Mouse (Mus musculus) CD8-positive naive resting alpha-beta T cell, adult 2 months (primary cell): ENCODE measurements at regions not wholly inside any gene's neighbourhood (a gene's known extent, or its start where the extent isn't known, plus 50 kb on each side); places are given as distances from the start of the nearest gene placed in this dataset.

Source experiments
- DNase-seq, 2 experiments: peaks; one replicate each; pipeline ENCODE4 v3.0.0; 2022; ENCODE audit warnings: low read depth in 2 of 2, low spot score in 2 of 2

- DNase-seq: no peak
These were observed 85.4 kb downstream of the Atp23 start for GRCm38 (mm10) chr10:126815730-126816129.

DNA sequence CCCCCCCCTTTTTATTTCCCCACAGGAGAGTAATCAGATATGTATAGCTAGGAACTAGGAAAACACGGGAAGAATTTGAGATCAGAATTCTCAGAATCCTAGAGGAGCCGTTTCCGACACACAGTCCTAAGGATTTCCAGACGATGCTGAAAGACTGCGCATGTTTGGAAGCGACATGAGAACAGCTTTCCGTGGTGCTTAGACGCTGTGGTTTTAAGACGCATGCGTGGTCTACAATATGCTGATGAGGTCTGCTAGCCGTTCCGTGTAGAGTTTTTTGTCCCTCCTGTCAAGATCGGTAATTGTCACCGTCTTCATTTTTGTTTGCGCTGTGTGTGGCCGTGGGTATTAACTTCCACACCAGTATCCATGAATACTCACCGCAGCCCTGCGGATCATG is 86.2 kb downstream of the Atp23 start:
- DNase-seq: no peak

GRCm38 (mm10) chr10:126813051-126813593 is 88.0 kb downstream of the Atp23 start:
- no peak for DNase-seq

DNA sequence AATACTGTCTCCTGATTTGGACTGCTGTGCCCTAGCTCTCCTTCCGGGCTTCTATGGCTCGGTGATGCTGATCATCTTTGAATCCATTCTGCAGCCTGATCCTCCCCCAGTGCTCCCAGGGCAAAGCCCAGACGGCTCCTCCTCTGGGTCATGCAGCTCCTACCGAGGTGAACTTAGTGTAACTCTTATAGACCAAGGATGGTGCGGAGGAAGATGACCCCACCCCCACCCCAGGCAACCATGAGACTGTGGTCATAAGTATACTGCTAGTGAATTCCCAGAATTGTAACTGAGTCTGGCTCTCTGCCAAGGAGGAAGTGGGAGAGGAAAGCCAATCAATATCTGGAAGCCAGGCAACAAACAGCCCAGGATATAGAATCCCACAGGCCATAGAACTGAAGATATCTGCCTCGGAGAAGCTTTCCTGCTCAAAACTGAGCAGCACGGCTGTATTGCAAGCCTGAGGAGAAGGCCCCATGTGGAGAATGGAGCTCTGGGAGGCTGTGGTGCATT is 88.9 kb downstream of the Atp23 start:
- no peak for DNase-seq

DNA sequence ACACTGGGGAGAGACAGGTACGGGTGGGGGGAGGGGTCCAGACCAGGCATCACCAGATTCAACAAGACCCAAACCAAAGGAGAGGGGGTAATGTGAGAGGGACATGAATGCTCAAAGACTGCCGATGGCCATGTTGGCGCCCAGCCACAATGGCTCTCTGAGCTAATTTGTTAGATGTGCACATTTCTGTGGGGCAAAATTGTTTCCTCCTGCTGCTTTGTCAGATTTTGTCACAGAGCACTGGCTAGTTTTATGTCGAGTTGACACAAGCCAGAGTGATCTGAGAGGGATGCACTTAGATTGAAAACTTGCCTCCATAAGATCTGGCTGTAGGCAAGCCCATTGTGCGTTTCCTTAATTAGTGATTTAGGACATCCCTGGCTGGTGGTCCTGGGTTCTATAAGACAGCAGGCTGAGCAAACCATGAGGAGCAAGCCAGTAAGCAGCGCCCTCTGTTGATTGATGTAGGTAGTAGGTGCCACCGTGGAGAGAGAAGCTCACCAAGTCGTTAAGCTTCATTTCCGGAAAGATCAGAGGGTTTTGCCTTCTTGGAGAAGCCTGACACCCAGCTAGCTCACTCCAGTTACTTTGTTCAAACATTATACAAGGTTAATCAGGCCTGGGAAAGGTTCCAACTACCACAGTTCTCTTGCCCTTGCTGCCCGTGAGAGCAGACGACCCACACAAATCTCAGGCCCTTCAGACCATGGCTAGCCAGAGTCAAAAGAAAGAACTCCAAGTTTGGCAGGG is 90.6 kb downstream of the Atp23 start:
- no peak for DNase-seq

DNA sequence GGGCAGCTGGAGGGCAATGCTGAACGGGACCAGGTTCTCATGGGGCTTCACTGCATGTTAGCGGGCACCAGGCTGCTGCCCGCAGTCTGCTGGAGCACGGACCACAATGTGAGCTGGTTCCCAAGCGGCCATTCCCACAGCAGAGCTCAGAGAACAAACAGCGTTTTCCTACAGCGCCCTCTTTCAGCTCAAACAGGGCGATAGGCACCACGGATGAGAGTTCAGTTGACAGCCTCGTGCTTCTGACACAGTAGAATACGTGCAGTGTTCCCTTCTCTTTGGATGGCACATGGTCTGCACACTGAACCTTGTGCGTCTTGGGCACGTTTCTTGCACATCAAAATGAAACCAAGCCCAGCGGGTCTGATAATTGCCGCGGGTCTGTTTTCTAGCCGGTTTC is 91.6 kb downstream of the Atp23 start:
- no peak for DNase-seq

DNA sequence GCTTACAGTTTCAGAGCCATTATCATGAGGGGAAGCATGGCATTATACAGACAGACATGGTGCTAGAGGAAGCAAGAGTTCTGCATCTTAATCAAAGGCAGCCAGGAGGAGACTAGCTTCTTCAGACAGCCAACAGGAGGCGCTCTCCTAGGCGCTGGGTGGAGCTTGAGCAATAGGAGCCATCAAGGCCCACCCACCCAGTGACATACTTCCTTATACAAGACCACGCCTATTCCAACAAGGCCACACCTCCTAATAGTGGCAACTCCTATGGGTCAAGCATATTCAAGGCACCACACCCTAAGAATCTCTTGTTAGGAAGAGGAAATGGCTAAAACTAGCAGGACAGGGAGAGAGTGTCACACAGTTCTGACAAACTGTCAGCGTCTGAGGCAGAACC is 94.3 kb downstream of the Atp23 start:
- no peak for DNase-seq

DNA sequence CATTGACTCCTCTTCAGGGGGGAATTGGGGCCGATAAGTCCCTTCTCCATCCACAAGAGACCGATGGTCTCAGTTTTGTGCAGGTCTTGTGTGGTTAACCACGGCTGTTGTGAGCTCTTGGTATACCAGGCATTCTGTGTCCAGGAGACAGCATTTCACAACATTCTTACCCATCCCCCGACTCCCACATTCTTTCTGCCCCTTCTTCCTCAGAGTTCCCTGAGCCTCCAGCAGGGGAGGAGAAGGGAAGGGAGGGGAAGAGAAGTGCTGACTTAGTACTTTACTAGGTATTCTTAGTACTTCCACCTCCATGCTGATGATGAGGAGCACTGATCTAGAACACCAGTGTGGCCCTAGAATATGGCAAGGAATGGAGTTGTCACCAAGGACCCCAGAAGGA is 98.4 kb downstream of the Atp23 start:
- no peak for DNase-seq

GRCm38 (mm10) chr10:126799393-126799792 is 101.8 kb downstream of the Atp23 start:
- no peak for DNase-seq

DNA sequence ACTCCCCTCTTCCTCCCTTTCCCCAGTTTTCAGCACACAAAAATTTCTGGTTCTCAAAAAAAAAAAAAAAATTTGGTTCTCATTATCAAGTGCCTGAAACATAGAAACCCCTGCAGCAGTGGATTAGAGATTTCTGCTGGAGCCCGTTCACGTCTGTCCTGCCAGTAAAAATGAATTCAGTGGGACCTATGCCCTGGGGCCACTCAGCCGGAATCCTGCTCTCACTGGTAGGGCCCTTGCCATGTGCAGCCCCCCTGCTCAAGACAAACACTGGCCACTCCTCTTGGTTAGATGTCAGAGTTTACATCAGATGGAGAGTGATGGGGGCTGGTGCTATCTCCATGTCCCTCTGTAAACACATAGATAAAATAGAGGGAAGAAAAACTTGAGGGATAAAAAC is 108.0 kb downstream of the Atp23 start:
- no peak for DNase-seq

DNA sequence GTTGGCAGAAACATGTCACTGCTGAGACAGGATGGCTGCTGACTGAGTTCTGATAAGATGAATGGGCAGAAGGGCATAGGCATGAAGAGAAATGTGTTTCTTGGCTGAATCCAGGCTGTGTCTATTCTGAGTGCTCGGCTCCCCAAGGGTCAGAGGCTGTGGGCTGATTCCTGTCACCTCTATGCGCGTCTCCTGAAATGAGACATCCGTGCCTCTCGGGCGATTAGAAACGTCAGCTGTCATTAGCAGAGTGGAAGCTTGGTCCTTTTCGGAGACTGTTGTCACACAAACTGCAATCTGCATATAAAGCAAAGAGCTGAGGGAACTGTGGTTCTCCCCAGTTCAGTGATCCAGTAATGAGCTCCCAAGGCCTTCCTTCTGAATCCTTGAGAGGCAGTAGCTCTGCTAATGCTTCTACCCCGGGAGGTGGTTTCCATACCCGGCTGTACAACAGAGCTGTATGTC is 108.8 kb downstream of the Atp23 start:
- DNase-seq: no peak

DNA sequence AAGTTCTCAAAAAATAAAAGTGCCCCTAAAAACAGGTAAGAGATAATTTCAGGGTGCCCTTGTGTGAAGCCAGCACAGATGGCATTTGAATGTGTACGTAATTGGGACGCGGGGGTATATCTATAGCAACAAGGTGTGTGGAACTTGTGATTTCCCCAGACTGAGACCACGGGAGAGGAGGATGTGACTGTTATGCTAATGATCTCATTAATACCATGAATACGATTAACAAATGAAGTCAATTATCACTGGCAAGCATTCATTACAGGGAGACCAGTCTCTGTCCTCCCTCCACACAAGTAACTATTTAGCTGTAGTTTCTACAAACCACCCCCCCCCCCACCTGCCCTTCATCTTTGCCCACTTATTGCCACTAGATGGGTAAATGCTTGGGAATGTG is 112.9 kb downstream of the Atp23 start:
- no peak for DNase-seq

GRCm38 (mm10) chr10:126783161-126783560 is 118.0 kb downstream of the Atp23 start:
- no peak for DNase-seq

DNA sequence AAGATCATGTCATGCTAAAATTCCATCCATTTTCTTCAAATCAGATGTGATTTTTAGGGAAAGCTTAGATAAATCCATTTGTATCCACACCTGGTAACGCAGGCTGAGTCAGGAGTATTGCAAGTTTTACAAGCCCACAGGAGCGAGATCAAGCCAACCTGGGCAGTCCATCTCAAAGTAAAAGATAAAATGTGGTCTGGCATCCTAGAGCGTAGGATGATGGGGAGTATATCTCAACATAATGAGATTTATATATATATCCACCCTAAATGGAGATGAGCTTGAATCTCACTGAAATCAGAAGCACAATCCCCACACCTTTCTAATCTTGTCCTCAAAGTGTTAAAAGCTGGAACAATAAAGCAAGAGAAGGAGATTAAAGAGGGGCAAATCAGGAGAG is 124.6 kb downstream of the Atp23 start:
- no peak for DNase-seq

DNA sequence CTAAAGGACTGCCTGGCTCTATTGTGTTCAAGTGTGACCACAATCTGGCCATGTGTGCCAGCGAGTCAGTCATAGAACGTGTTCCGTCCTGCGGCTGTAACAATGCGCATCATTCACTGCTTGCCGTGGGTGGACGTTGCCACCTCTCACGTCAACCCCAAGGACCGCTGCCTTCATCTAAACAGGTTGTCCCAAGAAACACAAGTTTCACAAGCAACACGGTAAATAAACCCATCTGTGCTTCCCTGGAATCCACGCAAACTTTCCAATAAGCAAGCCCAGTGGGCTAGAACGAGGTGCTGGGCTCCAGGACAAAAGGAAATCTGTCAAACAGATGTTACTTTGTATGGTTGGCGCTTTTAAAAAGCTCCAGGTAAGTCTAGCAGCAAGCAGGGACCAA is 125.2 kb downstream of the Atp23 start:
- no peak for DNase-seq

- no peak for DNase-seq
These were observed 130.6 kb downstream of the Atp23 start for GRCm38 (mm10) chr10:126770446-126771020.

DNA sequence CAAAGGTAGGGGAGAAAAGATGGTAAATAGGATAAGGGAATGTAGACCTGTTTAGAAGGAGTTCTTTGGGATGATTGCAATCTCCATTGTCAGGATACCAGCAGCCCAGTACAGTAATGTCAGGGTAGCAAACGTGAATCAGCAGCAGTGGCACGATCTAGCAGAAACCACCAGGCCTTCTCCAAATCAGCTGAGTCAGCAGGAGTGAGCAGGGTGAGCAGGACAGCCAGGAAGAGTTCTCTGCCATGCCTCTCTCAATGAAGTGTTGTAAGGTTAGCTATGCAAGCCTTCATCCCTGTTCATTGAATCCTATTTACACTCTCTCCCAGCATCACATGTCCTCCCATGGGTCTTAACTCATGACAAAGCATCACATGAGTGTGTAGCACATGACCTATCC is 135.5 kb downstream of the Atp23 start:
- no peak for DNase-seq

- no peak for DNase-seq
These were observed 136.4 kb downstream of the Atp23 start for GRCm38 (mm10) chr10:126764740-126765139.

DNA sequence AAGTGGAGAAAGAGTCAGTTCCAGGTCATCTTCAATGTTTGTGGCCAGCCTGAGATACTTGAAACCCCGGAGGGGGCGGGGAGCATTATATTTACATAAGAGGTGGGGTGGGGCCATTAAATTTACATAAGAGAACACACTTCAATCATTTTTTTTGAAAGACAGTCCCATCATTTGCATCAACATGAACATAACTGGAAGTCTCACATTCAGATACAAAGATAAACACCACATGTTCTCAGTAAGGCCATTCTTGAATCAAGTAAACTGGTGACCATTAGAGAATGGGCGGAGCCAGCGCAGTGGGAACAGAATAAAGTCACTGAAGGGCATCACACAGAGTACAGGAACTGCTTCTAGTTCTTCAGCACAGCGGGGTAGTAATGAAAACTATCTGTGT is 137.2 kb downstream of the Atp23 start:
- DNase-seq: no peak

- DNase-seq: no peak
These were observed 142.5 kb downstream of the Atp23 start for GRCm38 (mm10) chr10:126758682-126759081.

- no peak for DNase-seq
These were observed 148.0 kb downstream of the Atp23 start for GRCm38 (mm10) chr10:126753201-126753600.

- no peak for DNase-seq
These were observed 148.5 kb downstream of the Atp23 start for GRCm38 (mm10) chr10:126752699-126753098.
